10 mouse cellular contexts compared by ENCODE assay signal in genomic region chr5:53002599-53003203, GRCm38 (mm10). TPM values are rescaled to one million over a fixed set of nuclear protein-coding genes. Genes with fewer than 3 reads are reported as not detected.
DNase-seq lines count a peak whose midpoint lies in the region; ATAC-seq and TF ChIP-seq lines count a peak whose summit lies in the region.
"Had no signal": no experiment of that assay in that cellular context is flagged by ENCODE, and none has a peak within 500 bp of the region (broad histone marks: within the 10 kb centered on the region; RNA-seq: fewer than 3 reads in every experiment).

No protein-coding gene starts in this region.

- TF ChIP-seq EP300 in CH12.LX (IDR thresholded peaks at IDR 0.05; ENCODE audit: low read length): no peak

- no peak overlapping the region for H3K4me3 ChIP-seq in CH12.LX (replicated peaks in 1 of 3; ENCODE audit: low read depth in 2 of 3, low read length in 2 of 3, poor library complexity in 1 of 3)
- no peak overlapping the region for H3K4me3 ChIP-seq in heart, embryonic 10.5 days
- H3K4me3 ChIP-seq: midbrain, embryonic 12.5 days had no signal

- intact Hi-C loops in gastrocnemius, postnatal 36 days (cut with DNase I): no loop called here

- no peak for TF ChIP-seq POLR2A in CH12.LX (IDR thresholded peaks at IDR 0.05; ENCODE audit: low read depth, low read length)

- in situ Hi-C loops in CH12.LX (cut with MboI; ENCODE audit: low pct_ligation_motif_present, low pct_unique_long_range_greater_than_20kb, low sequenced_read_pairs): no loop called here

- WGBS in heart, embryonic 10.5 days: 82% methylated on average over 8 of the region's 8 CpGs

- H3K27ac ChIP-seq in CH12.LX (ENCODE audit: insufficient read depth, low read depth): no peak overlapping the region
- no peak overlapping the region for H3K27ac ChIP-seq in heart, embryonic 10.5 days
- H3K27ac ChIP-seq: midbrain, embryonic 12.5 days had no signal

- no peak overlapping the region for H3K9ac ChIP-seq in CH12.LX (ENCODE audit: insufficient read depth, low read depth)
- H3K9ac ChIP-seq: midbrain, embryonic 12.5 days had no signal

- no peak for TF ChIP-seq RAD21 in CH12.LX (IDR thresholded peaks at IDR 0.05; ENCODE audit: low read depth, low read length)

- no peaks in the 10 kb centered on the region for H3K27me3 ChIP-seq in CH12.LX (replicated peaks)
- H3K27me3 ChIP-seq in heart, embryonic 10.5 days (ENCODE audit: insufficient read depth, poor library complexity, severe bottlenecking): no peaks in the 10 kb centered on the region
- H3K27me3 ChIP-seq: midbrain, embryonic 12.5 days had no signal

- no peaks in the 10 kb centered on the region for H3K9me3 ChIP-seq in CH12.LX (replicated peaks; ENCODE audit: low read length)
- no peaks in the 10 kb centered on the region for H3K9me3 ChIP-seq in heart, embryonic 10.5 days

- no peaks in the 10 kb centered on the region for H3K4me1 ChIP-seq in CH12.LX (ENCODE audit: control insufficient read depth in 1 of 2, insufficient read depth in 2 of 2)
- no peaks in the 10 kb centered on the region for H3K4me1 ChIP-seq in heart, embryonic 10.5 days
- H3K4me1 ChIP-seq: midbrain, embryonic 12.5 days had no signal

- H3K79me2 ChIP-seq in CH12.LX (replicated peaks; ENCODE audit: control insufficient read depth, extremely low read depth, insufficient read depth, poor library complexity, severe bottlenecking): no peaks in the 10 kb centered on the region

- dilution Hi-C loops in CH12.LX (cut with MboI; ENCODE audit: extremely low pct_ligation_motif_present, extremely low pct_unique_long_range_greater_than_20kb, low sequenced_read_pairs): no loop called here

- no peaks in the 10 kb centered on the region for H3K36me3 ChIP-seq in CH12.LX (replicated peaks in 1 of 2; ENCODE audit: control insufficient read depth in 1 of 2, insufficient read depth in 1 of 2, low read length in 1 of 2)
- no peaks in the 10 kb centered on the region for H3K36me3 ChIP-seq in heart, embryonic 10.5 days
- H3K36me3 ChIP-seq: midbrain, embryonic 12.5 days had no signal

- peak; percentile 29 for DNase-seq in gastrocnemius, adult 18-20 months (ENCODE audit: low spot score)
- no peak for DNase-seq in gastrocnemius, postnatal 36 days
- DNase-seq in CH12.LX (ENCODE audit: extremely low read depth): no peak
- peak; percentile 63 to 72 for DNase-seq in cerebellum, postnatal 25 days
- peak; percentile 21 for DNase-seq in layer of hippocampus, adult 9-10 months (ENCODE audit: low spot score)
- DNase-seq in heart, embryonic 10.5 days (ENCODE audit: low spot score): no peak
- DNase-seq in lung, postnatal 25 days (ENCODE audit: low spot score): no peak

- no peak for ATAC-seq in CD4-positive, CD25-positive, alpha-beta regulatory T cell, adult 4 months

- TF ChIP-seq CTCF in CH12.LX (conservative IDR thresholded peaks at IDR 0.05 in 1 of 2, IDR thresholded peaks at IDR 0.05 in 1 of 2; ENCODE audit: low read depth in 2 of 2, low read length in 2 of 2): no peak

- no peak overlapping the region for H3K4me2 ChIP-seq in CH12.LX (ENCODE audit: insufficient read depth, low read depth, poor library complexity, severe bottlenecking)
- H3K4me2 ChIP-seq: midbrain, embryonic 12.5 days had no signal

TF ChIP-seq in CH12.LX, 34 proteins besides CTCF, POLR2A, EP300 and RAD21:
- no peak for TF ChIP-seq JUND (conservative IDR thresholded peaks at IDR 0.05; ENCODE audit: low read depth, low read length)
- no peak for TF ChIP-seq RCOR1 (conservative IDR thresholded peaks at IDR 0.05; ENCODE audit: low read depth, low read length)
- 0 out of 2 replicates have a peak, but pooled peaks have one; percentile 15 for TF ChIP-seq BHLHE40 (IDR thresholded peaks at IDR 0.05; ENCODE audit: low read depth, low read length)
- no peak for TF ChIP-seq E2F4 (IDR thresholded peaks at IDR 0.05; ENCODE audit: insufficient replicate concordance, low read depth, low read length)

RNA-seq across cellular contexts. Expression of gene Slc34a2, which starts 35.2 kb away (rescaled TPM):
- total RNA-seq in gastrocnemius, adult 18-20 months (2021): not detected
- total RNA-seq in gastrocnemius, postnatal 36 days (2021): not detected
- not detected in 2 replicates for total RNA-seq in CH12.LX (2012; rRNA removed)
- total RNA-seq in CH12.LX (2014; rRNA removed): not detected in 2 replicates
- polyA plus RNA-seq in CH12.LX (2012; ENCODE audit: insufficient read length, low read depth): not detected in 2 replicates
- not detected for polyA plus RNA-seq in CD4-positive, CD25-positive, alpha-beta regulatory T cell, adult 4 months (2017; shearing (Covaris generic))
- not detected in 2 replicates for polyA plus RNA-seq in heart, embryonic 10.5 days (2016; fragmentation: Nextera tagmentation; extraction: Ambion mirVana)
- total RNA-seq: hematopoietic stem cell, adult 5-6 weeks had no signal
- polyA plus RNA-seq: midbrain, embryonic 12.5 days had no signal

Comparison
In these comparisons a context has a peak if more than half of its experiments do, and no peak if none do; other contexts are left out.
1. DNase-seq: peak in gastrocnemius, adult 18-20 months (single experiment), cerebellum, postnatal 25 days (2 of 2) and layer of hippocampus, adult 9-10 months (single experiment); none in gastrocnemius, postnatal 36 days (0 of 2), CH12.LX (single experiment), heart, embryonic 10.5 days (single experiment) and lung, postnatal 25 days (single experiment).